Mouse (Mus musculus): ENCODE results near the gene Ugt1a9.

- TF ChIP-seq NELFE (IDR thresholded peaks at IDR 0.05; ENCODE audit: low read depth, low read length), result no peak
- no peak for TF ChIP-seq KAT2A (IDR thresholded peaks at IDR 0.05; ENCODE audit: insufficient replicate concordance, low read length)
- no peak for TF ChIP-seq POLR2A (IDR thresholded peaks at IDR 0.05; ENCODE audit: low read depth, low read length)
- TF ChIP-seq USF1 (IDR thresholded peaks at IDR 0.05; ENCODE audit: low read depth, low read length), result no peak
- TF ChIP-seq POLR2AphosphoS2 (IDR thresholded peaks at IDR 0.05; ENCODE audit: low read depth, low read length), result no peak
- TF ChIP-seq EP300 (IDR thresholded peaks at IDR 0.05; ENCODE audit: low read length), result no peak
- TF ChIP-seq CTCF (conservative IDR thresholded peaks at IDR 0.05 in 1 of 2, IDR thresholded peaks at IDR 0.05 in 1 of 2; ENCODE audit: low read depth in 2 of 2, low read length in 2 of 2), result no peak
- TF ChIP-seq ETS1 (conservative IDR thresholded peaks at IDR 0.05; ENCODE audit: low read depth, low read length), result no peak
- TF ChIP-seq MAX (IDR thresholded peaks at IDR 0.05; ENCODE audit: low read length), result no peak
- no peak for TF ChIP-seq ELF1 (IDR thresholded peaks at IDR 0.05; ENCODE audit: low read depth, low read length)
These were observed 35.1 kb downstream of the Ugt1a9 start for GRCm38 (mm10) chr1:88105656-88106055.

Data from CH12.LX (cell line).